Mouse (Mus musculus): ENCODE data around the gene Nmnat2.

The Nmnat2 gene

GRCm38 (mm10) chr1:153095328-153095727 lies 140.5 kb downstream of the Nmnat2 start:
- no peak for DNase-seq

DNA sequence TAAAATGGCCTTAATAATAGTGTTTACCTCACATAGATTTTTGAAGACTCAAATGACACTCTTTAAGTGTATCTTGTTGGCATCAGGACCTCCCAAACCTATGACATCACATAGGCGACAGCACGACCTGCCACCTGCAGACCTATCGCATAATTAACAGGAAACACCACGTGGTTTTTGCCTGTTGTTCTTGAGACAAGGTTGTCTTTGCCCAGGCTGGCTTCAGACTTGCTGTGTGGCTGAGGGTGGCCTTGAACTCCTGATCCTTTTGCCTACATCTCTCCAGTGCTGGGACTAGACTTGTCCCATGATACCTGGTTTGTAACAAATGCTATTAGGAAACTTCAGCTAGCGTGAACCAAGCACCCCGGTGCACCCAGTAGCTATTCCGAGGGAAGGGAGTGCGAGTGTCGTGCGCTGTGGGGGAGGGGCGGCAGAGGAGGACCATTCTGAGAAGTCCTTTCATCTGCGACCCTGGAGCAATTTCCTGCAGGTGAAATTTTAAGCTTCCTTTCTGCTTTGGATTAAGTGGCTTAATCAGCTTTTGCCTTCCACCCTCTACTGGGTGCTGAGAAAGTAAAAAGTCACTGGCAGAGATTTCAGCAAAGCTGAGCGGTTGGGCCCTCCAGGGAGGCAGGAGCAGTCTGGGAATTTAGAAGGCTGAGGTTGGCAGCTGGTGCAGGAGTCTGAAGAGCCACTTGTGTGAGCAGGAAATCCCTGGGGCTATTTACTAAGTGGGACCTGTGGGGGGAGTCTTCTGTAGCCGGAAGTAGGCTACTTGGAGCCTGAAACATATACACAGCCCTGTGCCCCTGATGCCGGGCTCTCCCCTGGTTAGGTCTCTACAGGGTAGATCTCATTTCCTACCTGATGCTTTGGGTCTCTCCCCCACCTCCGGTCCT lies 141.3 kb downstream of the Nmnat2 start:
- DNase-seq = no peak

- DNase-seq = no peak
Measured at GRCm38 (mm10) chr1:153097017-153097675, 142.4 kb downstream of the Nmnat2 start.

GRCm38 (mm10) chr1:153098586-153098985 lies 143.8 kb downstream of the Nmnat2 start:
- DNase-seq = no peak

- no peak for DNase-seq
Measured at GRCm38 (mm10) chr1:153100912-153101311, 146.1 kb downstream of the Nmnat2 start.

DNA sequence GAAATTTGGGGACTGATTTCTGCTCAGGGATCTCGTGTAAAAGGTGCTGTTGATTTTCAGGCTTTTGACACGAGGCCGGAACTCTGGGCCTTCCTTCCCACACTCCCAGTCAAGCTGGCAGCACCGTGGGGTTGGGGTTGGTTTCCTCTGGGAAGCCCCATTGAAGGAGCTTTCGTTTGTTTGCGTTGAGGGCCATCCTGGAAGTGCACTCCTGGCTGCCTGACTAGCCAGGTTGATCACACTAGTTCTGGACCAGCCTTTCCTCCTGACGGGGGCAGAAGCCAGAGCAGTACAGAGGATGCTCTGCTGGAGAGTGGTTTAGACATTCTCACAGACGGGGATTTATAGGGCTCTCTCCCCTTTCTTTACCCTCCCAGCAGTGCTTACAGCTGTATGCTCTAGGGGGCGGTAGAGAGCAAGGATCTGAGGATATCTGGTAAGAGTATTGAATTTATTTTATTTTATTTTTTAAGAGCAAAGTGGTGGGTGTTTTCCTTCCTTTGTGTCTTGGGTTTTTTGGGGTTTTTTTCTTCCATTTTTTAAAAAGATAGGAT lies 146.6 kb downstream of the Nmnat2 start:
- DNase-seq = peak in 1 of 2 experiments; percentile 44

DNA sequence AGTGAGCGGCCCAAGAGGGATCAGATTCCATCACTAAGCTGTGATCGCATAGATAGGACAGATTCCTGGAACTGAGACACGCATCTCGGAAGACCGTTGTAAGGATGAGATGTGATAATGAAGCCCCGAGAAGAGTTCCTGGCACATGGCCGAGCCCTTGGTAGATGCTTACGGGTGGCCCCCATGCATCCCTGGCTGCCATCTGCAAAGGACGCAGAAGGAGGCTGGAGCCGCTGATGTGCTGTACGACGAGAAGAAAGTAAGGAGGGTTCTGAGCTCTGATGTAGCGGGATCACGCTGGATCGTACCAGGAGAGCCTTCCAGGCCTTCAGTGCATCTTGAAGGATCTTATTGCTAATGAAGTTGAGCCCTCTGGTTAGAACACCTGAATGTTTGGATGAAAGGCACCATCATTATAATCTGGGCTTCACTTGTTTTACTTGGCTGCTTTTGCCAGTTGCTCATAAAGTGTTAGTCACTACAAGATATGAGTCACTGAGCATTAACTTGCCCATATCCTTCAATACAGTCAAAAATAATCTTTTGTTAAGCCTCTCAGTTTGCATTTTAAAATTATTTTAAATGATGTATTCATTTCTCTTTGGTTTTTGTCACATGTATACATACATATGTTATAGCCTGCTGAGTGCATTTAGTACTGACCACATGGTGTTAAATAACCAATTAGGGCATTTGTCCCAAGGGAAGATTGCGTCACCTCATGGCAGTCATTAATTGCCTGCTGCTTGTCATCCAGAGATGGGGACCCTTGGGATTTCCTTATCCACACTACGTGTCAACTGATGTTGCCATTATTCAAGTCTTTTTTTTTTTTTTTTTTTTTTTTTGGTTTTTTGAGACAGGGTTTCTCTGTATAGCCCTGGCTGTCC lies 147.7 kb downstream of the Nmnat2 start:
- no peak for DNase-seq

- no peak for DNase-seq
Measured at GRCm38 (mm10) chr1:153103186-153103554, 148.4 kb downstream of the Nmnat2 start.

DNA sequence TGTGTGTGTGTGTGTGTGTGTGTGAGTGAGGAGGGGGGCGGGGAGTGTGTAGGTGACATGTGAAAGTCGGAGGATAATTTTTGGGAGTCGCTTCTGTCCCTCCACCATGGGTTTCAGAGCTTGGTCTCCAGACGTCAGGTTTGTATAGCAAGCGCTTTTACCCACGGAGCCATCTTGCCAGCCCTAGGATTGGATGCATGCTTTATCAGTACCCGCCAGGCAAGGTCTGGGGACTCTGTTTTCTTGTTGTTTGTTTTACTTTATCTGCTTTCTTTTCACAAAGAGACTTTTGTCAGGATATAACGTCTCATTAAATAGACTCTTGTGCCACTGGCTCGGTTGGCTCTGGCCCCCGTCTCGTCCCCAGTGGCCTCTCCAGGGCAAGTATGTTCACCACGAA lies 150.0 kb downstream of the Nmnat2 start:
- no peak for DNase-seq

DNA sequence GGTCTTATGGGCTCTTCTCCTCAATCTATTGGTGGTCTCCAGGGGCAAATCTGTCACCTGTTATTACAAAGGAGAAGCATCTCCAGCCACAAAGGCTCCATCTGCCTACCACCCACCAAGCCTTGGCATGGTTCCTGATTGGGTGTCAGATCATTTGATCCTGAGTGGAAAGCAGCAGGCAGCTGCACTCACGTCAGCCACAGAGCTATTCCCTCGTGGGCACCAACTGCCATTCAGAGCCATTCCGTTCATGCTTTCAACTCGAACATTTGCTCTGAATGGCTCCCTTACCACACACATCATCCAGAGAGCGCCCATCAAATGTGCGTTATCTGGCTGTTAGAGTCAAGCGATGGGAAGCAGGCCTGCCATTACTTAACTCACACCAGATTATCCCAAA lies 153.1 kb downstream of the Nmnat2 start:
- DNase-seq = no peak

GRCm38 (mm10) chr1:153109346-153109745 lies 154.6 kb downstream of the Nmnat2 start:
- DNase-seq = no peak

GRCm38 (mm10) chr1:153109836-153110235 lies 155.0 kb downstream of the Nmnat2 start:
- no peak for DNase-seq

GRCm38 (mm10) chr1:153111596-153111995 lies 156.8 kb downstream of the Nmnat2 start:
- DNase-seq = no peak

- no peak for DNase-seq
Measured at GRCm38 (mm10) chr1:153115315-153115714, 160.5 kb downstream of the Nmnat2 start.

- DNase-seq = no peak
Measured at GRCm38 (mm10) chr1:153120544-153120943, 165.8 kb downstream of the Nmnat2 start.

DNA sequence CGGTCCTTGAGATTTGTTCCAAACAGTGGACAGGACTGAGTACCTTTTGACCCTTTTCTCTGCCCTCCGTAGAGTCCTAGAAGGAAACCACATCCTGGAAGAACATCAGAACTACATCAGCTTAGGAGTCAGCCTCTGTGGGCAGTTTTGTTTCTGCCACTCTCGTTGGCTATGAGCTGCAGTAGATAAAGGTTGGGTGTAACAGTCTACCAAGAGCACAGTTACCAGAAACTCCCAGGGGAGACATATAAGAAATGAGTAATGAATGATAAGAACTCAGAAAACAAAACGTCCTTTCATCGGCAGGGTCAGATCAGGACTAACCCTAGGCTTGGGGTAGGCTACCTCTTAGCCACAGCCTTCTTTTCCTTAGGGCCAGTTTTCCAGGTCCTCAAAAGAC lies 166.5 kb downstream of the Nmnat2 start:
- no peak for DNase-seq

- DNase-seq = no peak
Measured at GRCm38 (mm10) chr1:153122764-153123163, 168.0 kb downstream of the Nmnat2 start.

DNA sequence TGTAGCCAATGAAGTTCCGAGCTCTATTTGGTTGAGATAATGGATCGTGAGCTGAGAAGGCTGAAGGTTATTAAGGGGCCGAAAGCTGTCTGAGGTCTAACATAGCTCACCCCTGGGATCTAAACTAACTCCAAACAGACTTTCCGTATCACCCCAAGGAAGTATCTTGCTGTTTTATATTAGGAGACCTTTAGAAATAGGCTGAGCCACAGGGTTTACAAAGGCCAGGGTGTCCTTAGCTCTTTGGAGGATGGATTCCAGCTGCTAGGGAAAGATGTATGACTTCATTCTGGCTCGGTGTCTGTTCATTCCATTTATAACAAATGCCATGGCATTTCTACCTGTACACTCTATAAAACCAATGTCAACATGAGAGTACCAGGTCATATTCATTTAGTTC lies 169.7 kb downstream of the Nmnat2 start:
- no peak for DNase-seq

- DNase-seq = peak in 1 of 2 experiments; percentile 20
Measured at GRCm38 (mm10) chr1:153125287-153126275, 170.8 kb downstream of the Nmnat2 start.

GRCm38 (mm10) chr1:153126491-153127381 lies 171.9 kb downstream of the Nmnat2 start:
- DNase-seq = no peak

GRCm38 (mm10) chr1:153127622-153128021 lies 172.8 kb downstream of the Nmnat2 start:
- DNase-seq = no peak
